Mouse (Mus musculus) cerebellum, postnatal 14 days (tissue): ENCODE data around the gene Drp2.

ENCODE experiments used
- DNase-seq, 2 experiments: peaks; one replicate each; pipeline ENCODE4 v3.0.0; 2021; ENCODE audit warnings: mixed read lengths in 2 of 2

Gene Drp2

DNA sequence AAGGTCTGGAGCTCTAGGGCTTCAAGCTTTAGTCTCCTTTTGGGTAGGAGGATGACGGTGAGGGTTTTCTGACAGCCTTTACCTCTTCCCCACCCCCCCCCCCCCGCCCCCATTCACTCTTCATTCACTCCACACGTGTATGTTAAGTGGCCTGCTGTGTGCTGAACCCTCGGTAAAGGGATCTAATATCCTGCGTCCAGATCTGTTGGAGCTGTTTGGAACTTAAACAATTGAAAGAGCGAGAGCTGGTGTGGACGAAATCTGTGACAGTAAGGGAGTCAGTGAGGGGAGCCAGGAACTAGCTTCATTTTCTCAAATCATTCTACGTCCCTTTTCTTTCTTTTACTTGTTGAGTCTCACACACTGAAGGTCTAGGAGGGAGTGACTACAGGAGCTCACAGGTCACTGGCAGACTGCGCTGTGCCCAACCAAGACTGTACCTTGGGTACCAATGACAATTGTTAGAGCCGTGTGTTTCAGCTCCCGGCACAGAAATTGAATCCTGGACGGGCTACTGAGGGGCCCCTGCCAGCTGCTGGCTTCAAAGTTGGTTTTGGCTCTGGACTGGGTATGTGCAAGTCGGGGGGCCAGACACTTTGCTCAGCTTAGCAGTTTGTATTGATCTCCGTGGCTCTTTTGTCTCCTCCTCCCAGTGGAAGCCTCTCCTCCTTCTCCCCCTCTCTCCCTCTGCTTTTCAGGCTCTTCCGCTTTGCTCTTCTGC lies at the start of gene Drp2:
TSS of gene Drp2 (plus strand) at position 689 of the 721 bp plus-strand sequence.
- DNase-seq = peak in 1 of 2 experiments; percentile 10

DNA sequence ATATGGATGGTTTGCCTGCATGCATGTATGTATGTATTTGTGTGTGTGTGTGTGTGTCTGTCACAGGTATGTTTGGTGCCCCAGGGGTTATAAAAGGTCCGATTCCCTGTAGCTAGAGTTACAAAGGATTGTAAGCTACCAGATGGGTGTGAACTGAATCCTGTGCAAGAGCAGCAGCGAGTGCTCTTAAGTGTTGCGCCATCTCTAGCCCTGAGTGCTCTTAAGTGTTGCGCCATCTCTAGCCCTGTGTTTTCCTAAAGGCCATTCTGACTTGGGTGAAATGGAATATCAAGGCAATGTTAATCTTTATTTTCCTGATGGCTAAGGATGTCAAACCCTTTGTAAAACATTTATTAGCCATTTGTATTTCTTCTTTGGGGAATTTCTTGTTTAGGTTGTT lies 45.0 kb upstream of the Drp2 start:
- no peak for DNase-seq

DNA sequence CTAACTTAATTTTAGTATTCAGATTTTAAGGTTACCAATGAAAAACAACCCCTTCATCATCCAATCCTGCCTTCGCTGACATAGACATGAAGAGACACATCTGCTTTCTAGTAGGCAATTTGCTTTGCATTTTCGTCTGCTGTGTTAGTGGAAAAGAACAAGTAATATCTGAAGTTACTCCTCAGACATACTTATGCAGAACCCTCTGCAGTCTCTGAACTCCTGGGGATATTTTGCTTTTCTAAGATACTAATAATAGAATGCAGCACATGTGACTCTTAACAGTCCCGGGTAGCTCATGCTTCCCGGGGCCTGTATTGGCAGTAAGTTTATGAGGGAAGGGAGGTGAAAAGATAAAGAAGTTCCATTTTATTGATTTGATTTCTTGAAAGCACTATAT lies 42.2 kb upstream of the Drp2 start:
- DNase-seq = no peak

DNA sequence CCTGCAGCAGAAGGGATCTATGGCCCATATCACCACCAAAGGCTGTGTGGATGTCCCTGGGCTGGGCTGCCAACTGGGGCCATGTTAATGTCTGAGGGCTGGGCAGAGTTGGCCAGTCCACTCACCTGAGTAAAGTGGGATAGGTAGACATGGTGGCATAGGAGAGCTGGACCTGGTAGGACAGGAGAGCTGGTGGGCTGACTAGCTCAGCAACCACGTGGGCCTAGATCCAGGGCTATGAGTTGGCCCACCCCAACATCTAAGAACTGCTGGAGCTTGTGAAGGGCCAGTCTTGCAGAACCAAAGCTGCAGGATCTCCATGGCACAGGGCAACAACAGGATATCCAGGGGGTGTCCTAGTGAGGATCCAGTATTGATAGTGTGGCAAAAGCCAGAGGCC lies 38.9 kb upstream of the Drp2 start:
- no peak for DNase-seq

DNA sequence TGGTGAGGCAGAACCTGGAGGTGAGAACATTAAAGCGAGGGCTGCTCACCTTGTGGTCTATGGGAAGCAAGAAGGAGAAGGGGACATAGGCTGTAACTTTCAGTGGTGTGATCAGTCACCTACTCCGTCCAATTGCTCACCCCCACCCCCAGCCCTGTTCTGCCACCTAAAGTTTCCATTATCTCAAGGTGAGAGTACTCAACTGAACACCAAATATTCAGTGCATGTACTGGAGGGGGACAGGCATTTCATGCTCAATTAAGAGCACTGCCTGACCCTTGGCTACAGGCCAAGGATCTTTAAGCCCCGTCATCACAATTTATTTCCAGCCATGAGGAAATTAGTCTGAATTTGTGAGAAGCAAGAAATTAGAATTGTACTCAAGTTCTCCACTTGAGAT lies 37.8 kb upstream of the Drp2 start:
- DNase-seq = no peak

DNA sequence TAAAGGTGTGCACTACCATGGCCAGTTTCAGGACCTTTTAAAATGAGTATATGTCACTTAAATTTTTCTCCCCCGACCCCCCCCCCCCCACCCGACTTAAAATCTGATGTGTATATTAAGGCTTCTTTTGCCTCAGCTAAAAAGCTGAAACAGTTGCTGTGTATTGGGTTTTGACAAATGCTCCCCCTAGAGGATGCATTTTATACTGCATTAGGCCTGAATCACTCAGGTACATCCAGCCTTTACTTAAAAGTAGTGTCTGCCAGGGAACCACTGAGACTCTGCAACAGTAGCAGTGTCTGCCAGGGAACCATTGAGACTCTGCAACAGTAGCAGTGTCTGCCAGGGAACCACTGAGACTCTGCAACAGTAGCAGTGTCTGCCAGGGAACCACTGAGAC lies 33.1 kb upstream of the Drp2 start:
- no peak for DNase-seq

DNA sequence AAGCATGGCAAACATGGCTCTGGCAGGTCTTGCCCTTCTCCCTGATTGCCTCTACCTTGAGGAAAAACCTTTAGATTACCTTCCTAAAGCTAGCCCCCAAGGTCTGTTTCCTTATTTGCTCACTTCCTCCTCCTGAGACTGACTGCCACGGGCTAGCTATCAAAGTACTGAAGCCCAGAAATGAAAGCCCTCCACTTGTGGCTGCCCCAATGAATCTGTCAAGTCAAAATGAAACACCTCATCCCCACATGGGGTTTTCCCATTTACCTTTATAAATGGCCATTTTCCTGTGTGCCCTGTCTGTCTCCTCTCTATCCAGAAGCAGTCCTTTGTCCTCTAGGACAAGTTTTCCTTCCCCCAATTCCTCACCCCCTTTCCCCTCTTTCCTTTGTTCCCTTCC lies 30.2 kb upstream of the Drp2 start:
- no peak for DNase-seq

DNA sequence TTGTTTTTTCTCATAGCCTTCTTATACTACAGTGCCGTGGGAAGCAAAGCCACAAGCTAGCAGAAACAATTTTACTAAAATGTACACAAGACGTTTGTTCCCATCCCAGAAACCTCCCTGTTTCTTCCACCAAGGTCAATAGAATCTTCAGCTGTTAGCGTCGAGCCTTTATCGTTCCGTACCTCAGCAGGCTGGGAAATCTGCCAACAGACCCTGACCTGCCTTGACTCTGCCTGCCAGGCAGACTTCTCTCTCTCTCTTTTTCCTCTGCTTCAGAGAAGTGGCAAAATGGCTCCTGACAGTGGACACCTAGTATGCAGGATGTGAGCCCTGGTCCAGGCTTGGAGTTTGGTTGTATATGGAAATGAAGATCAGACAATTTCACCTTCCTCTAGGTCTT lies 19.5 kb upstream of the Drp2 start:
- no peak for DNase-seq

DNA sequence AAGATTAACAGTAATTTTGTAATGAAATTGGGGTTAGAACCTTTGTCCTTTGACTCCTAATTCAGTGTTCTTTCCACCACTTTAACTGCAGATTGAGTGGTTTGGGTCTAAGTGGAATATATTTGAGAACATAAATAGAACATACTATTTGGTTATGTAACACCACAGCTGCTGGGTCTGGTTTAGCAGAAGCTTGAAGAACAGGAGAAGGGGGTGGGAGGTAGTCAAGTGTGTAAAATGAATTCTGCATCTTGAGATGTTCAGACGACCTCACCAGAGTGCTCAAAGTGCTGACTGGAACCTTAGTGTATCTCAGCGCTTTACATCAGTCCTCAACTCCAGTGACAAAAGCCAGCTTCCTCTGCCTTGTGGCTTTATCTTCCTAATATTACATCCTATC lies 5.4 kb upstream of the Drp2 start:
- DNase-seq = no peak

DNA sequence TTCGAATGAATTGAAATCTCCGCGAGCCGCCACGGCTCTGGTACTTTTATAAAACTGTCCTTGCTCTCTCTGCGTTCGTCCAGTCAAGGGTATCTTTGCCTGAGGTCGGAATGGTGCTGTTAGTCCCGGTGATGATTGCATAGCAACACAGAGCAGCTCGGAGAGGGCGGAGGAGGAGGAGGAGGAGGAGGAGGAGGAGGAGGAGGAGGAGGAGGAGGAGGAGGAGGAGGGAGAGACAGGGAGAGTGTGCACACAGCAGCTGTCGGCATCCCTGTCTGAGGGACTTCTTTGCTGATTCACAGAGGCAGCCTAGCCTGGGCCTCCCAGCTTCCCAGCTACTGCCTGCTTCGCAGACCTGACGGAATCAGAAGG lies 219 bp downstream of the Drp2 start:
- peak in 1 of 2 experiments; percentile 21 for DNase-seq

DNA sequence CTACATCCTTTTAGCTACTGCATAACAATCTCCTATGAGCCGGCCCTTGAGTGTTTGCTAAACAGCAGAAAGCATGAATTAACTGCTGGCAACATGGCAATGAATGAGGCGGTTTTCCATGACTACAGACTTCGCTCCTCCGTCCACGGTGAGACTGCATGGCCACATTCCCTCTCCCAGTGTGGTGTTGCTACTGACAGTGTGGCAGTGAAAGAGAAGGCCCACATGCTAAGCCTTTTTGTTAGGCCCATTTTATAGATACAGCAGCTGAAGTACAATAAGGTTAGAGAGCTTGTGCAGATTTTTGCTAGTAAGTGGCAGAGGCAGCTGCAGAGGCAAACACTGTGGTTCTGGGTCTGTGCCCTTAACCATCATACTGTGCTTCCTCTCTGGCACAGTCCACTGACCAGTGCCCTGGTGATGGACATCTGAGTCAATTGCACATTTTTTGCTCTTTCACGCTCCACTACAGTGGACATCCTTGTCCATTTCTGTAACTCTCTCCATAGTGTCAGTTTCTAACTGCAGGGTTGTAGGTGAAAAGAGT lies 5.1 kb downstream of the Drp2 start:
- peak in 1 of 2 experiments; percentile 21 for DNase-seq

DNA sequence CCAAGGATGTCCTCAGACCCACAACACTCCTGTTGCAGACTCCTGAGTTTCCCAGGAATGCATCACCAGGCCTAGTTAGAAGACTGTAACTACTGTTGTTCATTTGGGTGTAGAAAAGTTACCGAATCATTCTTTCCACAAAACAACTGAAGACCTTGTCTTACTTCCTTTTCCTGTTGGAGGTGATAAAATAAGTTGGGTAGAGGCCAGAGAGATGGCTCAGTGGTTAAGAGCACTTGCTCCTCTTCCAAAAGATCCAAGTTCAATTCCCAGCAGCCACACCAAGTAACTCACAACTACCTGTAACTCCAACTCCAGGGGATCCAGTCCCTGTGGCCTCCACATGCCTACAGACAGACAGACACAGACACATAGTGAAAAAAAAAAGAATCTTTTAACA lies 7.7 kb downstream of the Drp2 start:
- DNase-seq = no peak

DNA sequence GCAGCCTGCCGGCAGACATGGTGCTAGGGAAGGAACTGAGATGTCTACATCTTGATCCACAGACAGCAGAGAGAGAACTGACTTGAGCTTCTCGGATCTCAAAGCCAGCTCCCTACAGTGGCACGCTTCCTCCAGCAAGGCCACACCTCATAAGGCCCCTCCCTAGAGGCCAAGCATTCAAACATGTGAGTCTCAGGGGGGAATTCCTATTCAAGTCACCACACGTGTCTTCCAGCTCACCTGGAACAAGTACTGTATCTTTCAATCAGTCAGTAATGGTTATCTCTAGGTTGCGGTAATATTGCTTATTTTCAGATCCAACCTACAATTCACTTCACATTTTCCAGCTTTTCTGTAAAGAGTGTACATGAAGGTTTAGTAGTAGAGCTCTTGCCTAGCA lies 15.7 kb downstream of the Drp2 start:
- no peak for DNase-seq

DNA sequence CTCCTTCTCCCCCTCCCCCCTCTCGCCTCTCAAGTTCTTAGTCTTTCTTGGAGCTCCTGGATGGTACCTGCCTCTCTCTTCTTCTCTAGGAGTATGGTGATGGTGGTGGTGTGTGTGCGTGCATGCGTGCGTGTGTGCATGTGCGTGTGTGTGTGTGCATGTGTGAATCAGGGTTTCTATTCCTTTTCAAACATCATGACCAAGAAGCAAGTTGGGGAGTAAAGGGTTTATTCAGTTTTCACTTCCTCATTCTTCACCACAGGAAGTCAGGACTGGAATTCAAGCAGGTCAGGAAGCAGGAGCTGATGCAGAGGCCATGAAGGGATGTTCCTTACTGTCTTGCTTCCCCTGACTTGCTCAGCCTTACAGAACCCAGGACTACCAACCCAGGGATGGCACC lies 19.9 kb downstream of the Drp2 start:
- no peak for DNase-seq

DNA sequence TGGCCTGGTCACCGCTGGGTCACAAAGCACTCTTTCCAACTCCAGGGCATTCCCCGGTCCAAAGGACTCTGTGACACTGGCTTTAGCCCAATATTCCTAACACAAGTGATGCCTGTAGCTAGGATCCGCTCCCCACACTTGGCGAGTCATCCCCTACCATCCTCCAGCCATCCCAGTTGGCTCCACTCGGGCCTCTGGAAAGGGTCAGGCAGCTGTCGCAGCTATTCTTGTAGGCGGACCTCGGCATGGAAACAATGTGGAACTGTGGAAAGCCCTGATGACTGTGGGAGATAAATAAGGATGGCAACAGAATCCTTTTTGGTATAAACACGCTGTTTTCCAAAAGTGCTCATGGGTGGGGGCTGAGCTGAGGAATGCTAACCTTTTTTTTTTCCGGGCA lies 21.4 kb downstream of the Drp2 start:
- DNase-seq = peak; percentile 14 to 18

DNA sequence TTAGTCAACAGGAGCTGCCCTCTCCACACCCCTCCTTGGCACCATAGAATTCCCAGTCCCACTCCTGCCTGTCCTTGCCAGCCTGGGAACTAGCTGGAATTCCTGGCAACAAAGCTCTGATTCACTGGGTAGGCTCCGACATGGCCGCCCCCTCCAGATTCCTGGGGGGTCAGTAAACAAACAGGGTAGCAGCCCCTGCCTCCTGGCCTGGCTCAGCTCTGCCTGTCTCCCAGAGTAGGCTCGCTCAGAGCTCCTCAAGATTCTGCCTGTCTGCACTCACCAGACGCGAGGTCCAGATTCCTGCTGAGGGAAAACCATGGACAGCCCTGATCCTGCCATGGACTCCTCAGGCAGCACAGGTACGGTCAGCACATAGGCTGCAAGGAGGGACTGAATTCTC lies 22.5 kb downstream of the Drp2 start:
- DNase-seq = peak; percentile 14 to 25

DNA sequence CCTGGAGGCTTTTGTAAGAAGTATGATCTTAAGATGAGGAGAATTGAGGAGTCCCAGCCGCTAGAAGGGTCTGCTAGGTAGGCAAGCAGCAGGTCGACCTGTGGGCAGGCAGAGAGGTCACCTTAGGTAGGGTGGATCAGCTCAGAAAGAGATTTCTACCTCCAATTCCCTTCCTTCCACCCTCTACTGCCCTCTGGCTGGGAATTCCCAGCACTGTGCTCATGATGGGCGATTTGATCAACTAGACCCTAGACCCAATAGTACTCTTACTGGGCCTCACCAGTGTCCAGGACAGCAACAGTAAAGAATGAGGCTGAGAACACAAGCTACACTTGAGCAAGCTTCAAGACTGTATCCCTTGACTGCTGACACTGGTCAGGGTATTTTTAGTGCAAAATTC lies 23.0 kb downstream of the Drp2 start:
- DNase-seq = peak in 1 of 2 experiments; percentile 20

DNA sequence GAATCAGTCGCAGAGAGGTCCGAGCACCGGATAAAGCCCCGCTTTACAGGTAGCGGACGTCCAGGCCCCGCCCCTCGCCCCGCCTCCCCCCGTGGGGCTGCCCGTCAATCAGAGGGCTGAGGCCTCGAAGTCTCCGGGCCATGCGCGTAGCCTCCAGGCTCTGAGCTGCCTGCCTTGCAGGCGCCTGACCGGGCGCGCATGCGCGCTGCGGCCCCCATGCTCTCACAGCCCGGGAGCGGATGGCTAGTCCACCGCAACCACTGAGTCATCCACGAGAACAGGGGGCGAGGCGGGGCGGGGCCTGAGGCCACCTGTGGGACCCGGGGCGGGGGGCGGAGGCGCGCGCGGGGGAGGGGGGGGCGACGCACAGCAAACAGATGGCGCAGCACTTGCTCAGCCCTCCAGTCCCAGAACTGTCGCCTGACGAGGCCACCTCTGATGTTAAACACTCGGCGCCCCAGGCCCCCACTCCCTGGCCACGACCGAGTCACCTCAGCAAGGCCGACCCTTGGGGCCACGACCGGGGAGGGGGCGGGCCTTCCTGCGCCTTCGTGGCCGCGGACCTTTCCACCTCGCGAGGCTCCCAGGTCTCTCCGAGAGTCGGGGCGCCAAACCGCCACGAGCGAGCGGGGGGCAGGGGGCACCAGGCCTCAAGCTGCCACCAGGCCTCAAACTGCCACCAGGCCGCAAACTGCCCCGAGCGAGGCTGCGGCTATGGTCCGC lies 70.8 kb downstream of the Drp2 start:
- no peak for DNase-seq

DNA sequence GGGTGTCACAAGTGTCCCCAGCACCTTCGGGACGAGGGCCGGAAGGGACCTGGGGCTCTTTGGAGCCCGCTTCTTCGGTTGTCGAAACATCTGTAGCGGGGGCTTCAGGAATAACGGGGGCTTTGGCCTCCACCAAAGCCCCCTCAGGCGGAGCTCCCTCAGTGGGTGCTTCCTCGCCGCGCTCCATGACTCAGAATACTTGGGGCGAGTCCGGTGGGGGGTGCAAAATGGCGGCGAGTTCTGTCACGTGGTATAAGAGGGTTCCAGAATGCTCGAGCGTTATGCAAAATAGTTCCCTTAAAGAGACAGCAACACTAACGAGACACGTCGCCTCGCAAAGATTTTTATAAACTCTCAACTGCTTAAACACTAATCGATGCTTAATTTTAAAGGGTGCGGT lies 71.9 kb downstream of the Drp2 start, which contains the start of gene Taf7l:
TSS of gene Taf7l (minus strand) at position 201 of the 400 bp plus-strand sequence.
- DNase-seq = no peak

DNA sequence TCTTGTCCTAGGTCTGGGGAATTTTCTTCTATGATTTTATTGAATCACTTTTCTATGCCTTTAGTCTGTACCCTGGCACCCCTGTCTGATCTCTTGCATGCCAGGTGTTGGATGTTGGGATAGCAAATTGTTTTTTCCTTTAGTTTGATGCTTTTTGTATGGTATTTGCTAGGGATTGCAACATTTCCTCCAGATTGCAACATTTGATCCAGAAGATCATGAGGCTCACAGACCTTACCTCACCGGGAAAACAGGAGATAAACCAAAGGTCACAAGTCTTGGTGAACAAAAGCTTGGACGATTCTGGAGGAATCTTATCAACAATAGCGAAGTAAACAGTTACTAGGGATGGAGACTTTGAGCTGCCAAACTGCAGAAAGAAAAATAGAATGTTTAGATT lies 77.4 kb downstream of the Drp2 start:
- no peak for DNase-seq

DNA sequence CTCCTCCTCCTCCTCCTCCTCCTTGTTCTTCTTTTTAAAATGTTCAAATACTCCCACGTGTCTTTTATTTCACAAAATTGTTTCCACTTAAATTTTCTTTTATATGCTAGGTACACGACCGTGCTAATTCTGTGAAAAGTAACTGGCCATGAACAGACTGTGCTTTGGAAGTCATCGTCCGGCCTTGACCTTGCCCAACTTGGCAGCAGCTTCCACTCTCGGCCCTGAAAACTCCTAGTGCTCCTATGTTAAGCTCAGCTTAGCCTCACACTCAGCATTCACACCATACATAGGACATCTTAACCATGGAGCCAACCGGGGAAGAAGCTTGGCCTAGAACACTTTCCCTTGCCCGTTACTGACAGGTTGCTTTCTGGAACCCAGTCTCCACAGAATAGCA lies 96.3 kb downstream of the Drp2 start:
- DNase-seq = no peak
